Mouse (Mus musculus) thymus, postnatal 4 days (tissue): ENCODE results near the gene E330017A01Rik.
"Not testable (repeated sequence)": the region's sequence is repeated elsewhere in the genome, so short reads cannot be mapped to it uniquely, and the experiment has no call there.

Experiments used
- DNase-seq: peaks from one replicate; pipeline ENCODE4 v3.0.0; 2021

E330017A01Rik gene

DNA sequence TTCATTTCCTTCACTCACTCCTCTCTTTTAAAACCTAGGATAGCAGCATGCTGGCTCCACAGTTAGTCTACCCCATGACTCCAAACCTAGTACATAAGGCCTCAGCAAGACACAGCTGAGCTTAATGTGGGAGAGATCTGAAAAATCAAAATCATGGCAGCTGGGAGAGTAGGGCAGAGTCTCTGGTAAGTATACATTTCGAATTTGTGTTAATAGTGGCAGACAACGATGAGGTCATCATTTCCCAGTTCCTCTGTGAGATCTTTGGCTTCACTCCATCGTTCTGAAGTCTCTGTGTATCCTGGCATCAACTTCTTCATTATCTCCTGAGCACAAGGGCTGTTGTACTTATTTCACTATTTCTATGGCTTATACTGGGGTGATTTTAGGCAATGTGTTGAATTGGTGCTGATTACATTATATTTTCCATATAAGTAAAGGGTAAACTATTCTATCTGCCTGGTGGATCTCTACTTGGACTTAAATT lies at the start of gene E330017A01Rik:
Gene E330017A01Rik (minus strand): TSS at position 51 of the 487 bp plus-strand sequence.
- no peak for DNase-seq

DNA sequence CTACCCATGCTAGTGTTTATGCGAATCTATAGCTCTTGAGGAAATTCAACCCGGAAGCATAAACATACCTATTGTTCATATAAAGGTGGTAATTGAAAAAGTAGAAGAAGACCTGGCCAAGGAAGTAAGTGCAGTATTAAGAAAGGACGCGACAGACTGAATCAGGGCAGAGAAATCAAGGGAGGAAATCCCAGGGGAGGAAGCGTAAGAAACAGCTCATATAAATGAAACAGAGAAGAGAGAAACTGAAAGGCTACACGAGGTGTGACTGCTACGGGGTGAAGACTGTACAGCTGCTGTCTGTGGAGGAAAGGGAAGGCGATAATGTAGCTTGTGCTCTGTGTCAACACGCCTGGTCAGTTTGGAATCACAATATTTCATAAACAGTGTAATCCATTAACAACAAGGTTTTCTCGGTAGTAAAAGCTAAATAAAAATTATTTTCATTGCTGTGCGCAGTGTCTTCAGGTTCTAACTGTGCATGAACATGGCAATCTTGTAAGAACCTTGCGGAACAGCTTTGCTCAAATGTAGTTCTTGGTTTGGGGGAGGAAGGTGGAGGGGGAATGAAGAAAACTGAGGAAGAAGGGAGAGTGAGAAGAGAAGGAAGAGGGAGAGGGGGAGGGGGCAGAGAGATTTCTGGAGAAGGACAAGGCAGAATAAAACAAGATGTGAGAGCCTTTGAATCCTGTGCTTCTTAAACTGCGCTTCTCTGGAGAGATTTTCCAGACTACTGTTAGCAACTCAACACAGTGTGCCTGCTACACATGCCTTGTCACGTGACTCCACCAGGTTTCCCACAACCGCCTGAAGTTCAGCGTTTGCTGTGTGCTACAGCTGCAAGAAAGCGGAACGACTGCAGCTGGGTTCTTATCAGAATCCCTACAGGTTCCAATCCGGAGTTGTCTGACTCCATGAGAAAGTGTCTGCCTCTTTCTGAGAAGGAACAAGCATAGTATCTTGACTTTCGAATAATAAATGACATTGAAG lies 47.3 kb upstream of the E330017A01Rik start:
- DNase-seq: peak; percentile 20

DNA sequence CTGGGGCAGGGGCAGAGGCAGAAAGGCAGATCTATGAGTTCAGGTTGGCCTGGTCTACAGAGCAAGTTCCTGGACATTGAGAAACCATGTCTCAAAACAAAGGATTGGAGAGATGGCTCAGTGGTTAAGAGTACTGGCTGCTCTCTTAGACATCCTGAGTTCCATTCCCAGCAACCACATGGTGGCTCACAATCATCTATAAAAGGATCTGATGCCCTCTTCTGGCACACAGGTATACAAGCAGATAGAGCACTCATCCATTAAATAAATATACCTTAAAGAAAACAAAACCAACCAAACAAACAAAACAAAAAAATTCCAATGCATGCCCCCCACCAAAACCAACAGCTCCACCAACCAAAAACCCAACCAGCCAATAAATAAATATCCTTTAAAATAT lies 46.0 kb upstream of the E330017A01Rik start:
- DNase-seq: no peak

DNA sequence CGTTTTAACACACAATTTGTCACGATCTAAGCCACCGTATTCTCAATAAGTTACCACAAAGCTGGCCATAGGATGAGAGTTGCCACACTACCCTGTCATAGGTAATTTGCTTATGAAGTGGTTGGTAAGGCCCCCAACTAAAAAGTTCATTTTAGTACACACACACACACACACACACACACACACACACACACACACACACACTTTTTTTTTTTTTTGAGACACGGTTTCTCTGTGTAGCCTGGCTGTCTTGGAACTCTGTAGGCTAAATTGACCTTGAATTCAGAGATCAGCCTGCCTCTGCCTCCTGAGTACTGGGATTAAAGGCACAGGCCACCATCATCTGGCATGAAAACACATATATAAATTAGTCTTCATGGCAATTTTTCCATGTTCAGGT lies 45.4 kb upstream of the E330017A01Rik start:
- DNase-seq: no peak

DNA sequence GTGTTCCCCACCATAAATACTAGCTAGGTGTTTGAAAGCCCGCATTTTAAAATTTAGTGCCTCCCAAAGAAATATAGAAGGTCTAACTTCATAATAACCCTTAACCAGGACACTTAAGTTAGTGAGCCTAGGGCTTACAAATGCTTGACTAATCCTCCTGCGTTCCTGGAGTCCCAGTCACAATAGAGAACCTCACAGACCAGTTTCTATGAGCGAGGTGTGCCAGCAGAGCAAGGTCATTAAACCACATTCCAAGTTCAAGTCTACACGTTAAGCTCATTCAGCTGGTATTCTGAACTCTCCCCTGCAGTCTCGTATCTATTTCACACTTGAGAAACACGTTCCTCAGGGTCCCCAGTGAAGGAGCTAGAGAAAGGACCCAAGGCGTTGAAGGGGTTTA lies 44.3 kb upstream of the E330017A01Rik start:
- no peak for DNase-seq

DNA sequence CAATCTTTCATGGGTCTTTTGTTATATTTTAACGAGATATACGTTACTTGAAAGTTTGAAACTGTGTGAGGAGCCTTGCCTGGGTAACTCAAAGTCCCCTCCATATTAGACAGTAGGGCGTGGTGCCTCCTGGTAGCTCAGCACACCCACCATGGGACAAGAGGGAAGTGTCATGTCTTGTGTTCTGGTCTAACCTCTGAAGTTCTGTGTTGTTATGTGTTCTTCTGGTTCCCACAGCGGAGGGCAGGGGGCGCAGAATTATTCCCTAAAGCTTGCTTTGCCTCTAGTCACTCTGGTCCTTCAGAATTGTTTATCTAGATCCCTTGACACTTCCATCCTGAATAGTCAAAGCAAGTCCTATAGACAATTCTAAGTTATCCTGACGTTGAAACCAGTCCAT lies 43.5 kb upstream of the E330017A01Rik start:
- DNase-seq: no peak

DNA sequence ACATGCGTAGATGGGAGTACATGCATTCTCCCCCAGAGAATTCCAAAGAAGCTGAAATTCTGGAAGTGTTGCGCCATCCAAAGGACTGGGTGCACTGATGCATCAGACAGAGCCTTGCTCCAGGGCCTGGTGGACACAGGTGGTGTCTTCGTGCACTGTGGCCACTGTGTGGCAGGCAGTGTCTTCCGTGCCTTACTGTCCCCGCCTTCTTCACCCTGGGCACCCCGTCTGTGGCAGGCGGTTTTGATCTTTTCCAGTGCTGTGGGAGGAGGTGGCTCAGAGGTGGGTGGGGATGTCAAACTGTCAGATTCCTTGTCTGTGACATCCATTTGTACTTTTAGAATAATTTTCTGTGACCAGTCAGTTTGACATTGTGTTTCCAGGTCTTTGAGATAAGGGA lies 40.1 kb upstream of the E330017A01Rik start:
- peak; percentile 9 for DNase-seq

DNA sequence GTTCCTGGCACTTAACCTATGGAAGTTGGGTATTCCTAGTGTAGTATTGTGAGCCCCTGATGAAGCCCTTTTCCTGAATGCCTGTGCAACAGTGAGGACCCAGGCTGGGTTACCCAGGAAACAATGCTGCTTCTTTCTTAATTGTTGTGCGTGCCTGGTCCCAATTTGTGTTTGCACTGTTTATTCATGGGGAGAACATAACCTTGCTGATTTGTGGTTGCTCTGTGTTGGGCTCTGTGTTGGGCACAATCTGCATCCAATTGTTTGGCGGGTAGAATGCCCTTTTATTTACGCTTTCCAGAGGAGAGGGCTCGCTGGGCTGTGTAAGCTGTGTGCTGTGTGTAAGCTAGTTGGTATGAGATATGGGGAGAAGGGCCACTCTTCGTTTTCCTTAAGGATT lies 39.0 kb upstream of the E330017A01Rik start:
- no peak for DNase-seq

DNA sequence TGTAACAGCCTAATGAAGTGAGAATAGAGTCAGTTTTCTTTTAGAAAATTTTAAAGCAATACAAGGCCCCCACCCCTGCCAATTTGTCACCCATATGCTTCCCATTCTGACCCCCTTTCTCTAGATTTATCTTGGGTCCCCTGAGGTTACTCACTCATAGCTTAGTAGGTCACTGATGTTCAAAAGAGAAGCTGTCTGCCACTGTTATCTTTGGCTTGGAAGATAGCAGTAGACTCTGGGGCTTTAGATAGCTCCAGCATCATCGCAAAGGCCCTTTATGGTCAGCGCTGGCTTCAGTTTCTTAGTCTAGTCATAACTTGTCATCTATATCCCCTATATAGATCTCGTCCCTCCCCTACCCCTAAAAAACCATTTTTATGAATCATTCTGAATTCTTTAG lies 38.1 kb upstream of the E330017A01Rik start:
- no peak for DNase-seq

DNA sequence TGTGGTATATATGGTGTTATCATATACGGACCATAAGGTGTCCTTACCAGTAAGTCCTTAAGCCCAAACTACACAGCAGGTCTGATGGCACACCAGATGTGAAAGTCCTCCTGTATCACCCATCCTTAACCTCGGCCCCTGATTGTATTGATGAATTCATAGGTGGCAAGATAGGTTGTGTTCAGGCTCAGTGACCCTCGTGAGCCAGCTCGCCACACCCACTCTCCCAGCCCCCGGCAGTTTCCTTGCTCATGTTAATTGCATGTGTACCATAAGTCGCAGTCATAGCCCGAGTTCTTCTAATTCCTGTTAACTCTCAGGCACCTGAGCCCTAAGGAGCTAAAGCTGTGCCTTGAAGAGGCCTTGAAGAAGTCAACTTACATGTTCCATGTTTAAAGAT lies 37.6 kb upstream of the E330017A01Rik start:
- no peak for DNase-seq

DNA sequence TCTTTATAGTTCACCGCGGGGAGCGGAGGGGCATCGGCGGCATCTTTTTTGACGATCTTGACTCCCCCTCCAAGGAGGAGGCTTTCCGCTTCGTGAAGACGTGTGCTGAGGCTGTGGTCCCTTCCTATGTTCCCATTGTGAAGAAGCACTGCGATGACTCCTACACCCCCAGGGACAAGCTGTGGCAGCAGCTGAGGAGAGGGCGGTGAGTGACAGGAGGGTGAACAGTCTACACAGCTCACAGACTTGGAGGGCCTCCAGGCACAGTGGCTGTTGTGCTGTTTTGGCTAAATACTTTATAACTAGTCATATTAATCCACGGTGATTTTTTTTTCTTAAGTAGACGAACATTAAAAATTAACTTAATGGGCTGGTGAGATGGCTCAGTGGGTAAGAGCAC lies 36.7 kb upstream of the E330017A01Rik start:
- DNase-seq: no peak

DNA sequence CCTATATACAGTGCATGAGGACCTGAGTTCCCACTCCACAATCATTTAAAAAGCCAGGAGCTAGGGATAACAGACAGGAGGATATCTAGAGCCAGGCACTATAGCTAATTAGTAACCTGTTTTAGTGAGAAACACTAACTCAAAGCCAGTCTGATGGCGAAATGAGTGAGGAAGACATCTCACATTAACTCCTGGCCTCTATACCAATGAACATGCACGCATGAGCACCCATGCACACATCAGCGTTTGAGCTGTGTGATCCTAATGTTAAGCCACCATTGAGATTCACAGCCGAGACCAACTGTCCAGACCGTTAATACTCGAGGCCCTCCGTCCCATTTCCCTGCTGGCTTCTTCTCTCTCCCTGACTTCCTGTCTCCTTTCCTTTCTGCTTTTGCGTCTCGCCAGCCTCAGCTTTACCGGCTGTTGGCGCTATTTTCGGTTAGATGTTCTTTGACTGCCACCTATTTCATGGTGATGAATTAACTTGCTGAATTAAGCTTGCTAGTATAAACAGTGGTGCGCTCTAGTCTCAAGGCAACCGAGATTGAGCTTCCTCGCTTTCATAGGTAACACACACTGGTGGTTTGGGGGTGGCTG lies 35.4 kb upstream of the E330017A01Rik start:
- no peak for DNase-seq

DNA sequence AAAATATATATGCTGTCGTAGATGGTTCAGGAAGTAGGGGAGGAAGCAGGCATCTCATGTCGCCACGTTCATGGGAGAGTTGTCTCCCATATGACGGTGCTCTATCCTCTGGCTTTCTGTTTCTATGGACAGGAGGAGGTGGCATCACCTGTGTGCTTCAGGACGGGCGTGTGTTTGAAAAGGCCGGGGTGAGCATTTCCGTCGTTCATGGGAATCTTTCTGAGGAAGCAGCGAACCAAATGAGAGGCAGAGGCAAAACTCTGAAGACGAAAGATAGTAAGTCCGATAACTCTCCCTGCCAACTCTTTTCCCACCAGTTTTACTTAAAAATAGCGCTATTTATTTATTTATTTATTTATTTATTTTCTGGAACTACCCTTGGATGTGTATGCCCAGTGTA lies 33.9 kb upstream of the E330017A01Rik start:
- no peak for DNase-seq

DNA sequence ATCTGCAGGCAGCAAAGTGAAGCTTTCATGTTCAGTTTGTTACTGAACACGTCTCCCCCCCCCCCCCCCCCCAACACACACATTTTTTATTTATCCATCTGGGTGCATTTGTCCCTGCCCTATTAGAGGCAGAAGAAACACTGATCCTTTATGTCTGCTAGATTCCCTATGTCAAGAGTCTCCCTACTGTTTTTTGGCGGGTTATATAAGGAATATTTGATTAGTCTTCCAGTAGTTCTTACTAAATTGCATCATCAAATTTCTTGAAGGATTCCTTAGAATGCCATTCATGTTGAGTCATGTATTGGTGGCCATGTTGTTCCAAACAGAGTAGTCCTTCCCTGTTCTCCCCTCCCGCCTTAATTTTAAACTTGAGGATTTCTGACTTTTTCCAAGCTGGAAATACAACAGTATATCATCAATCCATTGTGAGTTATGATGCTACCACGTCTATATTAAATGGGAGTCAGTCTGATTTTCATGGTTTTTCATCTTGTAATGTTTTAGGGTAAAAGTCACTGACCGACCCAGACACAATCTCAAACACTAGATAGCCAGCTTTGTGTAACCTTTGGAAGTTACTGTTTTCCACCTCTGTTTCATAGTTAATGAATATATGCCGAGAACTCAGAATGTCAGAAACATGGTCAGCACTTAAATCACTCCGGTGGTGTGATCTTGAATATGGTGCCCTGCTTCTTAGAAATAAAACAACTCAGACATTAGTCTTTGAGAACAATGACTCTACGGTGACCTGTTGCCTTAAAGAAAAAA lies 32.9 kb upstream of the E330017A01Rik start:
- DNase-seq: no peak

DNA sequence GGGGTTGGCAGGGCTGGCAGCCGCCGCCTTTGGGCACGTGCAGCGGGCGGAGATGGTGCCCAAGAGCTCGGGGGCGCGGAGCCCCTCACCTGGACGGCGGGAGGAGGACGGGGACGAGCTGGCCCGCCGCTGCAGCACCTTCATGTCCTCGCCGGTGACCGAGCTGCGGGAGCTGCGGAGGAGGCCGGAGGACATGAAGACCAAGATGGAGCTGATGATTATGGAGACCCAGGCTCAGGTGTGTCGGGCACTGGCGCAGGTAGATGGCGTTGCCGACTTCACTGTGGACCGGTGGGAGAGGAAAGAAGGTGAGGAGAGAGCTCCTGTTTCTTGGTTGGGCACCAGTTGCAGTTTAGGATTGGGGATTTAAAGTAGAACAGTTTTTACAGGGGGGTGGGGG lies 32.1 kb upstream of the E330017A01Rik start:
- DNase-seq: no peak

DNA sequence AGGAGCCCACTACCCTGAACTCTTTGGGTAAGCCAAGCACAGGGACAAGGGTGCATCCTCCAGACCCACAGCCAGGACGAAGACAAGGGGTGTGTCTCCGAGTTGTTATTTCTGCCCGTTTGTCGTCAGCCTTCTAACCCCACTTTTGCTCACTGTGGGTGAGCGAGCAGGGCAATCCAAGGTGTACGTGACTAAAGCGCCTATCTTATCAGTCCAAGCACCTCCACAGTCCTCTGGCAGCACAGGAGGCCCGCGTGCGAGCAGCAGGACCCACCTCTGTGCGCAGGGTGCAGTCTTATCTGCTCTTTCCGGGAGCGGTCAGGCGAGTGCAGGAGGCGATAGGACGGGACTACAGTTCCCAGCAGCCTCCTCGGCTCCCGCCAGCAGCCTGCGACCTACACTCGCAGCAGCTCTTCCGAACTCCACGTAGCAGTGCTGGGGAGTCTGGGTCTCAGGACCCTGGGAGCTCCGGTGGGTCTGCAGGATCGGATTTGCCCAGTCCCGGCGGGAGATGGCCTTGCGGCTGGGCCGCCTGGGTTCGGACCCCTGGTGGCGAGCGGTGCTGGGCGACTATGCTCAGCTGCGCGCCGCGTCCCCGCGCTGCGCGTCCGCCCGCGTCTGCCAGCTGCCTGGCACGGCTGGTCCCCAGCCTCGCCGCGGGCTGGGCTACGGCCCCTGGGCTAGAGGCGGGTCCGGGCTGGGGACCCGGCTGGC lies 31.5 kb upstream of the E330017A01Rik start, which contains the start of gene Cpox:
Gene Cpox (plus strand): TSS at position 376 of the 714 bp plus-strand sequence.
- DNase-seq: peak; percentile 84

DNA sequence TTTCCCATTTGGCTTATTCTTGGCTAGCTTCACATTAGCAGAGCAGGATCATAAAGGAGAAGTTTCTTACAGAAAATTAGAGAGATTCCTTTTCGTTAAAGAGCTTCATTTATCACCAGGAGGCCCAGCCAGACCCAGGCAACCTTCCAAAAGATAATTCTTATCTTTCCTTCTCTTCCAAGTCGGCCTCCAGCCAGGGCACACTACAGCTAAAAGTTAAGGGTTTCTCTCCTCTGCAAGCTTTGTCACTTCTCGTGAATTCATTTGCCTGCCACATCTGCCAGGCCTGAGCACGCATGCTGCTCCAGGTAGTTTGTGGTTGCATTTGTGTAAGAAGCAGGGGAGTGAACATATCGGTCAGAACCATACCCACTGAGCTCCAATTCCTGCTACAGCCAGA lies 30.7 kb upstream of the E330017A01Rik start:
- DNase-seq: no peak

DNA sequence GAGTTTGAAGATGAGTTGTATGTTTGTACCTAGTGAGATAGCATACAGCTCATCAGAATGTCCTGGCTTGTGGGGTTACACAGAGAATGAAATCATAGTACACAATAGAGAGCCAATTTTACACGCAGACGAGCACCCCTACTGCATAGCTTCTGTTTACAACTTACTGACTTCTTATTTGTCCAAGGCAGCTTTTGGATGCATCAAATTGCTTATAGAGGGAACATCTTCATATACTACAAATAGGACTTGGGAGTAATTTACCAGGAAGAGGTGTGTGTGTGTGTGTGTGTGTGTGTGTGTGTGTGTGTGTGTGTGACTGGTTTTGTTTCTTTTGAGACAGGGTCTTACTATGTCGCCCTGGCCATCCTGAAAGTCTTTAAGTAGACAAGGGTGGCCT lies 30.0 kb upstream of the E330017A01Rik start:
- DNase-seq: no peak

DNA sequence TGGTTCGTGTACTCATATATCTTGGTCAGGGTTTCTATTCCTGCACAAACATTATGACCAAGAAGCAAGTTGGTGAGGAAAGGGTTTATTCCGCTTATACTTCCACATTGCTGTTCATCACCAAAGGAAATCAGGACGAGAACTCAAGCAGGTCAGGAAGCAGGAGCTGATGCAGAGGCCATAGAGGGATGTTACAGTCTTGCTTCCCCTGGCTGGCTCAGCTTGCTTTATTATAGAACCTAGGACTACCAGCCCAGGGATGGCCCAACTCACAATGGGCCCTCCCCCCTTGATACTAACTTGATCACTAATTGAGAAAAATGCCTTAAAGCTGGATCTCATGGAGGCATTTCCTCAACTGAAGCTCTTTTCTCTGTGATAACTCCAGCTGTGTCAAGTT lies 28.1 kb upstream of the E330017A01Rik start:
- DNase-seq: not testable (repeated sequence)

DNA sequence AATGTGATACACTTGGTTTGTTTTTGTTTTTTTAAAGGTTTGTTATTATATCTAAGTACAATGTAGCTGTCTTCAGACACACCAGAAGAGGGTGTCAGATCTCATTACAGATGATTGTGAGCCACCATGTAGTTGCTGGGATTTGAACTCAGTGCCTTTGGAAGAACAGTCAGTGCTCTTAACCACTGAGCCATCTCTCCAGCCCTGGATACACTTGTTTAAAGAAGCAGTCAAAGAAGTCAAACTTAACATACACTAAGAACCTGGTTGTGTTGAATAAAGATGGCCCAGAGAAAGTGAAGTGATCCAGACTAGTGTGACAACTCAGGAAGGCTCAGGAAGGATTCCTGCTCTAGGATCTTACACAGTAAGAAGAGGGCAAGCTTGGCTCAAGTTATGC lies 26.6 kb upstream of the E330017A01Rik start:
- not testable (repeated sequence) for DNase-seq

DNA sequence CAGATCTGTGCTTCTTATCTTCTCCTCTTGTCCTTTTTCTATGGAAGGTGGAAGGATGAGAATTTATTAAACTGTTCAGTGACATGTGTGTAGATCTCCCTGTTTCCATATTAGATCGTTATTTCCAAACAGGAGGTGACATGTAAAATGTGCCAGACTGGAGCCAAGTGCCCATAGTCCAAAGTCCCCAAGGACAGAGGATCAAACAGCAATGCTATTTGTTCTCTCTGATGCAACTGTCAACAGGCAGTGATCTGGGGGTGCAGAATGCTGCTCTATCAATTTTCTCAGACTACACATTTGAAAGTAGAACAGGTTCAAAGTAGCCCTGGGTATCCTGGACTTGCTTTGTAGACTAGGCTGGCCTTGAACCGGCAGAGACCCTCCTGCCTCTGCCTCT lies 25.3 kb upstream of the E330017A01Rik start:
- DNase-seq: no peak

DNA sequence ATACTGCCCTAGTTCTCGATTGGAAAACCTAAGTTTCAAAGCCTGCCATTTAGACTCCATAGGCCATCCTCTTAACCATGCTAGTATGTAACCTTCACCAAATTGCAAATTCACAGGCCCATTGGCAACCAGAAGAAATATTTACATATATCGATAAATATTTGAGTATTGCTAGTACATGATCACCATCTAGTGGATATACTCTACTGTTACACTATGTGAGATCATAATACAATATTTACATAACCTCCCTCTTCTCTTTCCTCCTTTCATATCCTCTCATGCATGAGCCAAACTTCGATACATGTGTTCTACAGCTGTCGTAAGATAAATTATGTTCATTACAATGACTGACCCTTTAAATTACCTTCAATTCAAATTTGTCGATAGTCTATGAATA lies 24.5 kb upstream of the E330017A01Rik start:
- no peak for DNase-seq
